Mouse (Mus musculus): ENCODE results near the gene Gng12.

DNA sequence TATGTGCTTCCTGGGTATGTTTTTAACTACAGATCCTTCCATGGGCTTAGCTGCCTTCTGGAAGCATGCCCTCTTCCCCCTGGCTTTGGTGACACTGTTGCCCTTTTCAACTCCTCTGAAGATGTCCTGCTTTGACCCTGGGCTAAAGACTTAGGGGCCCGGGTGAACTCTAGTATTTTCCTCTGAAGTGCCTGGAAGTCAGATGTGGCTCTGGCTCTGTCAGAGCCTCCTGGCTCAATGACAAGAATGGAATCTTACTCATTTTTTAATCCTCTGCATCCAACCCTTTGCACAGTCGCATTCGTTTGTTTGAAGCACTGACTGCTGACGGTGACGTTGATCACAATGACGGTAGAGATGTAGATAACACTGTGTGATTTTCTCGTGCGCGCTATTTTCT lies 96.0 kb downstream of the Gng12 start:
- no peak for TF ChIP-seq CTCF (IDR thresholded peaks at IDR 0.05; ENCODE audit: insufficient read depth, low read length)
- no peak for TF ChIP-seq POLR2A (IDR thresholded peaks at IDR 0.05; ENCODE audit: borderline replicate concordance, extremely low read depth, low read depth, low read length)

All from lung, adult 2 months (tissue).